Mouse (Mus musculus) kidney, adult 2 months (tissue): ENCODE measurements at regions not wholly inside any gene's neighbourhood (a gene's known extent, or its start where the extent isn't known, plus 50 kb on each side); places are given as distances from the start of the nearest gene placed in this dataset.

Source experiments
- DNase-seq: peaks from one replicate; pipeline ENCODE4 v3.0.0; 2021
- H3K27ac ChIP-seq: fragments of 200-500 bp; 2 replicates; pipeline ENCODE4 v1.5.1; 2012; ENCODE audit warnings: low read depth, low read length, control low read depth, inconsistent platforms; ENCODE audit not compliant: insufficient read depth
- H3K27me3 ChIP-seq: fragments of 200-500 bp; replicated peaks from 2 replicates; pipeline ENCODE4 v1.6.1; 2012; ENCODE audit warnings: mild to moderate bottlenecking, moderate library complexity, low read length, inconsistent platforms; ENCODE audit not compliant: control insufficient read depth, insufficient read depth
- H3K36me3 ChIP-seq: fragments of 200-500 bp; 2 replicates; pipeline ENCODE4 v1.6.1; 2012; ENCODE audit warnings: mild to moderate bottlenecking, moderate library complexity, low read length, inconsistent platforms; ENCODE audit not compliant: control insufficient read depth, insufficient read depth
- H3K4me1 ChIP-seq: fragments of 200-500 bp; 2 replicates; pipeline ENCODE4 v1.6.1; 2011; ENCODE audit warnings: low read length; ENCODE audit not compliant: control insufficient read depth, insufficient read depth
- H3K4me3 ChIP-seq: fragments of 200-500 bp; 2 replicates; pipeline ENCODE4 v1.5.1; 2011; ENCODE audit warnings: mild to moderate bottlenecking, low read depth, low read length, control low read depth; ENCODE audit not compliant: insufficient read depth
- CTCF ChIP-seq: fragments of 200-500 bp; conservative IDR thresholded peaks from 2 replicates; pipeline ENCODE4 v1.5.1; 2011; ENCODE audit warnings: low read depth, mild to moderate bottlenecking, control low read depth, low read length, moderate library complexity, mixed read lengths; ENCODE audit not compliant: insufficient read depth, insufficient read length
- POLR2A ChIP-seq: fragments of 200-500 bp; IDR thresholded peaks from one replicate; pipeline ENCODE4 v1.6.1; 2011; ENCODE audit warnings: low read depth, low read length, control low read depth
- WGBS: fragments of 180-500 bp; shearing (Covaris S2); methylation state at CpG from one replicate; pipeline ENCODE4 v1.1.7; 2018; 5-methylcytosine and 5-hydroxymethylcytosine counted together

DNA sequence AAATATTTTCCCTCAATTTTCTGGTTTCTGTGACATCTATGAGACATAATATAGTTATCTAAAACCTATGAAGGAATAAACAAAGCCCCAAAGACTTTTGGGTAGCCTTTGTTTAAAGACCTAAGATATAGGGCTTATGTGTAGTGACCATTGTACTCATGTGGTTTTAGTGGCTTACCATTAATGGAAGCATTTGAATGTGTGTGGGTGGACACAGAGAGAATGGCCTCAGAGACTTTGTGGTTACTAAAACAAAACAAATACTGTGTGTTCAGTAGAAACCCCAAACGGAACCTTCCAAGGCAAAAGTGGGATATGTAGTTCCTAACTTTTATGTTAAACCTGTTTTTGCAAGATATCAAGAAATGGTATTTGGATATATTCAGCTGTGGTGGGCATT, 1228.7 kb downstream of the Slc22a22 start:
- TF ChIP-seq POLR2A: no peak
- TF ChIP-seq CTCF: no peak
- 77% methylated on average over 1 of the region's 1 CpGs for WGBS
- Histone ChIP-seq H3K27ac (no peak overlapping the region), H3K4me1 (no peaks in the 10 kb centered on the region), H3K4me3 (no peak overlapping the region), H3K36me3 (no peaks in the 10 kb centered on the region), H3K27me3 (no peaks in the 10 kb centered on the region)
- DNase-seq: no peak

DNA sequence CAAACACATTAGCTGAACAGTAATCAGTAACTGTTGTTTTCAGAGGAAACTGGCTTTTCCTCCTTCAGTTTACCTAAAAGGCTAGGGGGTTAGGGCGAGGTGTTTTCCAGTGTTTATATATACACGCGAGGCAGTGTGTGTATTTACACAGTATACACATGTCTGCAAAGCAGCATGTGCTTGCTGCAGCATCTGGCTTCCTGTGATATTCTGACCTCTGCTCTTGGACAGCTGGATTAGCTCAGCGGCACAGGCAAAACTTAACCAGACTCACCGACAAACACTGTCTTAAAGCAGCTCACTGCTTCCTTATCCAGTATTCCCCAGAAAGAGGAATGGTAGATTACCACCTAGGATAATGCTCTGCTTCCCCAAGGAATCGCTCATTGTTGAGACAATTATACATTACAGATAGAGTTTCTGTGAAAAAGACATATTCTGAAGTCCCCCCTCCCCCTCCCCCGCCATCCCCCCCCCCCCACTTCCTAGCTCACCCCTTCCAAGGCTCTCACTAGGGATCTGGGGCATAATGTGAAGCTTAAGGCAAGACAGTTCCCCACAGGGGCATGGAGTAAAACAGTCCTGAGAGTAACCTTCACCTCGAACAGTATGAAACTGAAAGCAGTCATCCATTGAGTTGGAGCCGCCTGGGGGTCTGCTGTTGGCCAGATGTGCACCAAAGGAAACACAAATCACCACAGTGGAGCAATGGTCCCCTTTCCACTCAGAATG, 1233.3 kb downstream of the Slc22a22 start:
- H3K27me3 ChIP-seq: no peaks in the 10 kb centered on the region
- no peaks in the 10 kb centered on the region for H3K36me3 ChIP-seq
- WGBS: 32% methylated on average over 9 of the region's 9 CpGs
- H3K27ac ChIP-seq: no peak overlapping the region
- no peak overlapping the region for H3K4me3 ChIP-seq
- no peaks in the 10 kb centered on the region for H3K4me1 ChIP-seq
- TF ChIP-seq CTCF: no peak
- no peak for TF ChIP-seq POLR2A
- peak; percentile 30 for DNase-seq

DNA sequence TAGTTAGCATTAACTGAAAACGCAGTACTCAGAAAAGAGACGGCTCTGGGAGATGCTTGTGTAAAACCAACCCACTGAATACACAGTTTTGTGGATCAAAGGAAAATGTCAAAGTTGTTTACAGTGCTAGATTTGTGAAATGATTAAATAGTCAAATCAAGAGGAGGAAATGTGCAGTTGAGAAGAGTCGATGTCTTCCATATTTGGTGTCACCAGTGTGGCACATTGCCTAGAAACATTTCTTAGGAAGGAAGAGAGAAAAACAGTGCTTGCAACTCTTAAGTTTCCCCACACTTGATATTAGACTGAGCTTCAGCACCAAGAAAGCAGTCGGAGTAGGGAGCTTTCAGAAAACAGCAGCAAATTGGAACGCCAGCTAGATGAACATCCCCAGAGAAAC, 1274.9 kb downstream of the Slc22a22 start:
- Histone ChIP-seq H3K4me3 (no peak overlapping the region), H3K4me1 (no peaks in the 10 kb centered on the region), H3K27me3 (no peaks in the 10 kb centered on the region), H3K27ac (no peak overlapping the region), H3K36me3 (no peaks in the 10 kb centered on the region)
- TF ChIP-seq CTCF (no peak), POLR2A (no peak)
- WGBS: 62% methylated on average over 5 of the region's 5 CpGs
- no peak for DNase-seq

DNA sequence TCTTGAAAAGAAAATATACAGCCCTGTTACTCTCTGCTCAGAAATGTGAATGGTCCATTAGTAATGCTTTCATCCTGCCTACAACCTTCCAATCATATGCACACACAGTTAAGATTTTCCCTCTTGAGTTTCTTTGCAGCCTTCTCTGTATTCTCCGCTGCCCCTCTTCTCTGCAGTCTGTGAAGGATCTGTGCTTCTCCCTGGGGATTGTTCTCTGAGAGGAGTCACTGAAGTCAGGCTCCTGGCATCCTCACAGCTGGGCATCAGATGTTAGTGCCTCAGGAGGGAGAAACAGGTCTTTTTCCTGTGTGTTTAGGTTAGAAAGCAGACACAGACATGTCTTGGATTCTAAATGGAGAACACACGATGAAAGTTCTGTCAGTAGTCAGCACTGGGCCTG, 1278.1 kb downstream of the Slc22a22 start:
- Histone ChIP-seq H3K27ac (no peak overlapping the region), H3K36me3 (no peaks in the 10 kb centered on the region), H3K4me1 (no peaks in the 10 kb centered on the region), H3K27me3 (no peaks in the 10 kb centered on the region), H3K4me3 (no peak overlapping the region)
- TF ChIP-seq CTCF (no peak), POLR2A (no peak)
- no peak for DNase-seq
- 65% methylated on average over 2 of the region's 2 CpGs for WGBS

DNA sequence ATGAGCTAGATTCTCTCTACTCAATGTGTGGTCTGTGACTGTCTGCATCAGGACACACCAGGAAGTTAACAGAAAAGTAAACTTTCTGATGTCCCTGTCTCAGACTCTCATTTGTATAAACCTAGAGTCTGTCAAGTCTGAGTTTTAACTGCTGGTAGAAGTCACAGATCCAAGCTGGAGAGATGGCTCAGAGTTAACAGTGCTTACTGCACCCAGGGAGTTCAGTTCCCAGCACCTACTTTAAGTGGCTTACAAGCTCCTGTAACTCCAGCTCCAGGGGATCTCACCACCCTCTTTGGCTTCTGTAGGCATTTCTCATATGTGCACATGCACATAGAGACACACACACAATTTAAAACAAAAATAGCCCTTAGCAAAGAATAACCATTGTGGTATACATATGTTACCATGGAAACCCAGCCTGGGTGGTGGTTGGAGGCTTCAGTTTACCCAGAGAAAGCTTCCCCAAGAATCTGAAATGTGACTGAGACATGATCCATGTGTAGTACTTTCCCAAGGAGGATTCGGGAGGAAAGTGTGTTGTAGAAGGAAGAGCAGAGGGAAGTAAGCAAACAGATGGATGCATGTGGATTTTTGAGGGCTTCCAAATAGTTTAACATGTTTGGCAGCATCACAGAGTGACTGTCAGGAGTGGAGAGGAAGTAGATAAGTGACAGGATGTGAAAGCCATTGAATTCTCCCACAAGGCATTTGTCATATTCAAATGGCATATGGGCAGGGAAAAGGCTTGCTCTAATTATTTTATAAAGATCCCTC, 1279.8 kb downstream of the Slc22a22 start:
- H3K36me3 ChIP-seq: no peaks in the 10 kb centered on the region
- H3K27ac ChIP-seq: no peak overlapping the region
- DNase-seq: no peak
- no peak overlapping the region for H3K4me3 ChIP-seq
- 37% methylated on average over 1 of the region's 1 CpGs for WGBS
- TF ChIP-seq POLR2A (no peak), CTCF (no peak)
- no peaks in the 10 kb centered on the region for H3K4me1 ChIP-seq
- no peaks in the 10 kb centered on the region for H3K27me3 ChIP-seq

DNA sequence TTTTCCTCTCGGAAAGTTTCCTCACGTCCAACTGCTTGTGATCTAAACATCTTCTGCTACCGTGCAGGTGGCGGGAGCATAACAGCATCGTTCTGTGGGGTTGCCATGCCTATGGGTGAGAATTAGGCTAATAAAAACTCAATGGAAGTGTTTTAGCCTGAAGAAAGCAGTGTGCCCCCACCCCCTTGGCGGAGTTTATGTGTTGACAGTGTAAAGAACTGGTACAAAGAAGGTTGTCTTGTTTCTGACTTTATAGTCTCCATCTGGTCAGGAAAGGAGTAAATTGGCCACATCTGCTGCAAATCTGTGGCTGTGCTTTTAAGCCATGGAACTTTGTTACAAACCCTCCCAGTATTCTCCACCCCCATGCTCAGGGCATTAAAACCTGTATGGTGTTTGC, 1311.2 kb downstream of the Slc22a22 start:
- no peak for TF ChIP-seq CTCF

DNA sequence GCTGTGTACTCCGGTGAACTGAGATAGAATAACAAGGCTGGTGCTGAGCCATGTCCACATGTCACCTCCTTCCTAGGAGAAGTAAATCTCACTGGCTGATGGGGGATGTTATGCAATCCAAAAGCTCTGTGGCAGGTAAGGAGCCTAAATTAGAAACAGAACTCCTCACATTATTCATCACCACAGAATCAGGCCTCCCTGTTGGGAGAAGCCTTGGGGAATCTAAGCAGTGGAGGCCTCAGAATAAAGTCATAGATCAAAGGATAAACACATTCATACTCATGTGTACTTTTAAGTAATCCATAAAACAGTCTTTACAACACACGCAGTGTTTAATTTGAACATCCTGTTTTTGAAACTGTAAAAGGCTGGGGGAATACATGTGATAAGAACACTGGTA, 1318.7 kb downstream of the Slc22a22 start:
- no peak for DNase-seq
- H3K4me3 ChIP-seq: no peak overlapping the region
- H3K27ac ChIP-seq: no peak overlapping the region
- no peaks in the 10 kb centered on the region for H3K36me3 ChIP-seq
- H3K27me3 ChIP-seq: no peaks in the 10 kb centered on the region
- TF ChIP-seq CTCF: no peak
- TF ChIP-seq POLR2A: no peak
- H3K4me1 ChIP-seq: no peaks in the 10 kb centered on the region
- 45% methylated on average over 2 of the region's 2 CpGs for WGBS

More for the DNA sequence above, 1311.2 kb downstream of the Slc22a22 start:
- WGBS: 36% methylated on average over 6 of the region's 6 CpGs
- DNase-seq: no peak
- Histone ChIP-seq H3K4me3 (no peak overlapping the region), H3K27ac (no peak overlapping the region), H3K4me1 (no peaks in the 10 kb centered on the region), H3K27me3 (no peaks in the 10 kb centered on the region), H3K36me3 (no peaks in the 10 kb centered on the region)
